In the genomic region with DNA sequence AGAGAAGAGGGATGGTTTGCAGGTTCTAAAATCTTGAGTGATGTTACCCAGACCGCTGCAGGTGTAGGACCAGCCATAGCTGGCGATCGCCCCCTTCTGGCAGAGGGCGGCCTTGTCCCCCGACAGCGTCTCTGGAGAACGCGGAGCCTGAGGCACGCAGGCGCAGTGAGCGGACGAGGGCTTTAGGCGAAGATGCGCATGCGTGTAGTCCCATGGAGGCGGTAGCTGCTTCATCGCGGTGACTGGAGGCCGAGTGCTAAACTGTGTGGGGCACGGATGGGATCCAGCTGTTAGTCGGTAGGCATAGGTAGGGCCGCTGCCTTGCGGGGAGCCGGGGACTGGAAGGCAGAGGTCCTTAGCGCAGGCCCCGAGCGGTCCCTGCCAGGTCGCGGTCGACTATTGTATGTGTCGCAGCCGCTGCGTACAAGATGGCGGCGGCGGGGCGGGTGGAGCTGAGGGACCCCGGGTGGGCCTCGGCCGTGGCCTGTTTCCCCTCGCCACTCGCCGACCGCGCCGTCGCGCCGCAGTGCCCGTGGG, we compare ENCODE assay signal across 1 mouse cellular context.
A peak's percentile ranks its signal among the peaks of the same experiment; 100 is the strongest.
TF ChIP-seq lines count a peak whose summit lies in the region.

No protein-coding gene starts in this region.

TF ChIP-seq in CH12.LX, 34 proteins besides CTCF, POLR2A, EP300 and RAD21 (continued from another document):
- no peak; the same call in 1 of the 2 replicates for TF ChIP-seq IRF4 (IDR thresholded peaks at IDR 0.05; ENCODE audit: low read depth, low read length)
- TF ChIP-seq POLR2AphosphoS2 (IDR thresholded peaks at IDR 0.05; ENCODE audit: low read depth, low read length) = peak; percentile 80; the same call in 1 of the 2 replicates
- TF ChIP-seq MYC (IDR thresholded peaks at IDR 0.05; ENCODE audit: low read depth, low read length) = peak; percentile 41; the same call in 1 of the 2 replicates
- TF ChIP-seq JUND (conservative IDR thresholded peaks at IDR 0.05; ENCODE audit: low read depth, low read length) = no peak
- no peak for TF ChIP-seq BHLHE40 (IDR thresholded peaks at IDR 0.05; ENCODE audit: low read depth, low read length)
- TF ChIP-seq KAT2A (IDR thresholded peaks at IDR 0.05; ENCODE audit: insufficient replicate concordance, low read length) = no peak
- TF ChIP-seq USF2 (conservative IDR thresholded peaks at IDR 0.05; ENCODE audit: low read depth, low read length) = no peak
